Mouse (Mus musculus) midbrain, embryonic 15.5 days (tissue): Measurements from ENCODE around the gene Evi2b. TPM values are rescaled to one million over a fixed set of nuclear protein-coding genes. Genes with fewer than 3 reads are reported as not detected.

Source experiments
- polyA plus RNA-seq: library from polyadenylated mRNA; unstranded; fragments of >200 nt; fragmentation: Nextera tagmentation; extraction: Ambion mirVana; gene quantifications from 2 replicates; pipeline ENCODE4 v1.2.1, GENCODE M21; 2015

The Evi2b gene
- polyA plus RNA-seq, 1 experiment from 2014 or later: not detected

Other genes starting within 250 kb of the Evi2b start
- gene Gm9964, start 226.9 kb downstream of the Evi2b start, polyA plus RNA-seq: not detected in 2 replicates
- gene Nf1, start 184.1 kb downstream of the Evi2b start, polyA plus RNA-seq: 6.1 and 7.0 TPM in 2 replicates
- 5.3 and 5.4 TPM in 2 replicates for gene Omg, start 19.7 kb downstream of the Evi2b start, polyA plus RNA-seq
- gene Evi2, start 6.8 kb upstream of the Evi2b start, polyA plus RNA-seq: 0.43 and 0.74 TPM in 2 replicates
- 2.9 and 3.3 TPM in 2 replicates for gene Evi2a, start 6.8 kb upstream of the Evi2b start, polyA plus RNA-seq
- 29.5 and 32.9 TPM in 2 replicates for gene Rab11fip4, start 67.5 kb upstream of the Evi2b start, polyA plus RNA-seq